Mouse (Mus musculus) embryonic fibroblast, embryonic 13.5 days (primary cell): ENCODE measurements at regions not wholly inside any gene's neighbourhood (a gene's known extent, or its start where the extent isn't known, plus 50 kb on each side); places are given as distances from the start of the nearest gene placed in this dataset.

ENCODE experiments used
- H3K27ac ChIP-seq: 2 replicates; pipeline ENCODE4 v1.5.1; 2012; ENCODE audit warnings: low read length, control low read depth, inconsistent platforms; ENCODE audit not compliant: insufficient read depth
- H3K4me1 ChIP-seq: 2 replicates; pipeline ENCODE4 v1.6.1; 2011; ENCODE audit warnings: low read length; ENCODE audit not compliant: control insufficient read depth, insufficient read depth
- H3K4me3 ChIP-seq: 2 replicates; pipeline ENCODE4 v1.5.1; 2011; ENCODE audit warnings: mild to moderate bottlenecking, control low read depth, low read length; ENCODE audit not compliant: insufficient read depth
- CTCF ChIP-seq: IDR thresholded peaks from 2 replicates; pipeline ENCODE4 v1.5.1; 2011; ENCODE audit warnings: mild to moderate bottlenecking, control low read depth, low read length, moderate library complexity, borderline replicate concordance; ENCODE audit not compliant: insufficient read depth
- POLR2A ChIP-seq: IDR thresholded peaks from 2 replicates; pipeline ENCODE4 v1.6.1; 2011; ENCODE audit warnings: low read depth, mild to moderate bottlenecking, control low read depth, low read length, moderate library complexity

DNA sequence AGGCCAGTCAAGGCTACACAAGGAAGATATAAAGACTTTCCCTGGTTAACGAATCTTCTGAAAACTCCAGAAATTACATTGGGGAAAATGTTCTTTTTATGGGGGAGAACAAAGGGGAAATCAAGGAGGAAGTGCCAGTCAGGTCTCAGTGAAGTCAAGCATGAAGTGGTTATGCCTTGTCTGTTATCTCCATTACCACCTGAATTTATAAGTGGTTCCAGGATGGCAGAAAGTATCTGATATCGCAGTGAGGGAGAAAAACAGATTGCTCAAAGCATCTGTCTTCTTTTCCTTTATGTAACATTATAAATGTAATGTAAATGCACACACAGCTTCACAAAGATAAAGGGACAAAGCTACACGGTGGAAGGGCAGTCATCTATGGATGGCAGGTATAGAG, 195.0 kb downstream of the Sptssa start:
- H3K27ac ChIP-seq: no peak overlapping the region
- TF ChIP-seq CTCF: no peak
- no peak for TF ChIP-seq POLR2A
- no peak overlapping the region for H3K4me3 ChIP-seq
- no peaks in the 10 kb centered on the region for H3K4me1 ChIP-seq

GRCm38 (mm10) chr12:54460135-54460523, 196.2 kb downstream of the Sptssa start:
- Histone ChIP-seq H3K4me1 (no peaks in the 10 kb centered on the region), H3K27ac (no peak overlapping the region), H3K4me3 (no peak overlapping the region)
- no peak for TF ChIP-seq POLR2A
- no peak for TF ChIP-seq CTCF

GRCm38 (mm10) chr12:54459462-54460134, 196.8 kb downstream of the Sptssa start:
- Histone ChIP-seq H3K27ac (no peak overlapping the region), H3K4me1 (no peaks in the 10 kb centered on the region), H3K4me3 (no peak overlapping the region)
- TF ChIP-seq CTCF (no peak), POLR2A (no peak)

- no peak for TF ChIP-seq CTCF
- no peak for TF ChIP-seq POLR2A
- H3K4me3 ChIP-seq: no peak overlapping the region
- no peaks in the 10 kb centered on the region for H3K4me1 ChIP-seq
These were observed 199.6 kb downstream of the Sptssa start for GRCm38 (mm10) chr12:54456731-54457130.

GRCm38 (mm10) chr12:54454606-54455005, 201.8 kb downstream of the Sptssa start:
- H3K27ac ChIP-seq: no peak overlapping the region
- H3K4me3 ChIP-seq: no peak overlapping the region
- no peaks in the 10 kb centered on the region for H3K4me1 ChIP-seq
- TF ChIP-seq CTCF (no peak), POLR2A (no peak)

More at GRCm38 (mm10) chr12:54456731-54457130, 199.6 kb downstream of the Sptssa start:
- H3K27ac ChIP-seq: no peak overlapping the region

GRCm38 (mm10) chr12:54453343-54453742, 203.0 kb downstream of the Sptssa start:
- Histone ChIP-seq H3K4me1 (no peaks in the 10 kb centered on the region), H3K4me3 (no peak overlapping the region), H3K27ac (no peak overlapping the region)
- TF ChIP-seq CTCF (no peak), POLR2A (no peak)

DNA sequence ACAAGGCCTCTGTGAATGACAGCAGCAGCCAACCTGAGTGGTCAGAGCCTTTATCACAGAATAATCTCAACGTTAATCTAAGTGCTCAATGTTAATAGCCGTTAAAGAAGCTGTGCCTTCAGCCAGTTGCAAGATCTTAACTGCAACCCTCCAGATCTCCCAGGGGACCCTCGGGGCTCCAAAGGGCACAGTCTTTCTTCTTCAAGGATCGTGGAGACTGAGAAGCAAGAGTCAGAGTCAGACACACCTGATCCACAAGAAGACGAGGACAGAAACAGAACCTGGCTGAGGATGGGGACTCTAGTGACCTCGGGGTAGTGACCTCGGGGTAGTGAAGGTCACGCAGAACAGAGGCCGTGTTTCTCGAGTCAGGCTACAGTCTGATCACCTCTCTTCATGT, 206.0 kb downstream of the Sptssa start:
- no peaks in the 10 kb centered on the region for H3K4me1 ChIP-seq
- no peak overlapping the region for H3K27ac ChIP-seq
- TF ChIP-seq POLR2A: no peak
- TF ChIP-seq CTCF: no peak
- no peak overlapping the region for H3K4me3 ChIP-seq

DNA sequence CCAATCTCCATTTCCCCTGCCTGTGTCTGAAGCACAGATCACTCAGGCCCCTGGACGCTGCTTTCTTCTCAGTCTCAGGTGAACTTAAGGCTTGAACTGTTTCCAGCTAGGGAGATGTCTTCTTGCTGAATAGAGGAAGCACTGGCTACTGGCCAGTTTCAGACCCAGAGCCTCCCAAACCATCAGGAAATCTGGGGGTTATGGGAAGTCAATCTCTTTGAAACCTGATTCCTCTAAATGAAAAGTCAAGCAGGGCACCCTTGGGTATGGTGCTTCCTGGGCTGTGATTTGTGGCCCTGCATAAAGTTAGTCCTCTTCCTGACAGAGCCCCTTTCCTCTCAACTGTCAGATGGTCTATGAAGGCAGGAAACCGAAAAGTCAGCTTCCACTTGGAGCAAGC, 208.2 kb downstream of the Sptssa start:
- Histone ChIP-seq H3K27ac (no peak overlapping the region), H3K4me3 (no peak overlapping the region), H3K4me1 (no peaks in the 10 kb centered on the region)
- TF ChIP-seq POLR2A (no peak), CTCF (no peak)

GRCm38 (mm10) chr12:54447354-54447753, 209.0 kb downstream of the Sptssa start:
- Histone ChIP-seq H3K4me3 (no peak overlapping the region), H3K4me1 (no peaks in the 10 kb centered on the region), H3K27ac (no peak overlapping the region)
- TF ChIP-seq POLR2A (no peak), CTCF (no peak)

GRCm38 (mm10) chr12:54446356-54446755, 210.0 kb downstream of the Sptssa start:
- TF ChIP-seq CTCF (no peak), POLR2A (no peak)
- Histone ChIP-seq H3K4me3 (no peak overlapping the region), H3K27ac (no peak overlapping the region), H3K4me1 (no peaks in the 10 kb centered on the region)
